Mouse (Mus musculus) mouse embryonic stem cell (cell line): ENCODE measurements around the gene Cab39l.
"Not testable (repeated sequence)": the region's sequence is repeated elsewhere in the genome, so short reads cannot be mapped to it uniquely, and the experiment has no call there.

Experiments
- in situ Hi-C, 2 experiments: fragments of 300-500 bp; cut with MboI; formaldehyde crosslinking; loops; 1 replicate in 1 of 2; 3 replicates in 1 of 2; pipeline ENCODE4 v1.14.3; 2019 to 2020; ENCODE audit warnings: low sequenced_read_pairs in 2 of 2, low pct_unique_long_range_greater_than_20kb in 1 of 2, mixed read lengths in 1 of 2; ENCODE audit not compliant: unreplicated experiment in 1 of 2

Gene Cab39l

GRCm38 (mm10) chr14:59440558-59441471, at the start of gene Cab39l, which contains the start of gene Setdb2:
Cab39l (plus strand) TSS chr14:59440972.
Setdb2 (minus strand) TSS chr14:59440884.
- in situ Hi-C loops = no loop called here

GRCm38 (mm10) chr14:59395281-59395680, 45.5 kb upstream of the Cab39l start, which contains the start of gene Phf11c:
Phf11c (minus strand) TSS chr14:59395381.
- in situ Hi-C loops = no loop called here

GRCm38 (mm10) chr14:59396999-59397398, 43.8 kb upstream of the Cab39l start:
- in situ Hi-C loops = no loop called here

GRCm38 (mm10) chr14:59414979-59415378, 25.8 kb upstream of the Cab39l start:
- in situ Hi-C loops = not testable (repeated sequence)

GRCm38 (mm10) chr14:59418171-59418570, 22.6 kb upstream of the Cab39l start:
- in situ Hi-C loops = no loop called here

- in situ Hi-C loops = no loop called here
These were observed 17.7 kb upstream of the Cab39l start for GRCm38 (mm10) chr14:59422912-59423663.

- in situ Hi-C loops = loop anchor here in 1 of 2 experiments (10.0 kb wide), 1 partner anchor 56 kb away; no protein-coding TSS in a partner anchor
These were observed 10.2 kb upstream of the Cab39l start for GRCm38 (mm10) chr14:59430556-59430955.

- in situ Hi-C loops = loop anchor here in 1 of 2 experiments (10.0 kb wide), 1 partner anchor 59 kb away; no protein-coding TSS in a partner anchor
These were observed 6.9 kb upstream of the Cab39l start for GRCm38 (mm10) chr14:59433902-59434301.

GRCm38 (mm10) chr14:59435206-59435605, 5.6 kb upstream of the Cab39l start:
- in situ Hi-C loops = loop anchor here in 1 of 2 experiments (10.0 kb wide), 1 partner anchor 60 kb away; no protein-coding TSS in a partner anchor

GRCm38 (mm10) chr14:59437398-59437797, 3.4 kb upstream of the Cab39l start:
- in situ Hi-C loops = loop anchor here in 1 of 2 experiments (10.0 kb wide), 1 partner anchor 63 kb away; no protein-coding TSS in a partner anchor

GRCm38 (mm10) chr14:59438505-59438904, 2.3 kb upstream of the Cab39l start:
- in situ Hi-C loops = loop anchor here in 1 of 2 experiments (10.0 kb wide), 1 partner anchor 64 kb away; no protein-coding TSS in a partner anchor

- in situ Hi-C loops = no loop called here
These were observed 733 bp upstream of the Cab39l start for GRCm38 (mm10) chr14:59440039-59440438.

GRCm38 (mm10) chr14:59441472-59441805, 667 bp downstream of the Cab39l start:
- in situ Hi-C loops = no loop called here

- in situ Hi-C loops = no loop called here
These were observed 4.6 kb downstream of the Cab39l start for GRCm38 (mm10) chr14:59445421-59445820.

GRCm38 (mm10) chr14:59447981-59448380, 7.2 kb downstream of the Cab39l start:
- in situ Hi-C loops = no loop called here

- in situ Hi-C loops = loop anchor here in 1 of 2 experiments (10.0 kb wide), 1 partner anchor 88 kb away; no protein-coding TSS in a partner anchor
These were observed 25.7 kb downstream of the Cab39l start for GRCm38 (mm10) chr14:59466503-59466902.

GRCm38 (mm10) chr14:59467798-59468197, 27.0 kb downstream of the Cab39l start:
- in situ Hi-C loops = loop anchor here in 1 of 2 experiments (10.0 kb wide), 1 partner anchor 87 kb away; no protein-coding TSS in a partner anchor

GRCm38 (mm10) chr14:59470781-59471180, 30.0 kb downstream of the Cab39l start:
- in situ Hi-C loops = no loop called here

- in situ Hi-C loops = no loop called here
These were observed 37.9 kb downstream of the Cab39l start for GRCm38 (mm10) chr14:59478699-59479098.
